29 mouse cellular contexts compared by ENCODE assay signal in the genomic region with DNA sequence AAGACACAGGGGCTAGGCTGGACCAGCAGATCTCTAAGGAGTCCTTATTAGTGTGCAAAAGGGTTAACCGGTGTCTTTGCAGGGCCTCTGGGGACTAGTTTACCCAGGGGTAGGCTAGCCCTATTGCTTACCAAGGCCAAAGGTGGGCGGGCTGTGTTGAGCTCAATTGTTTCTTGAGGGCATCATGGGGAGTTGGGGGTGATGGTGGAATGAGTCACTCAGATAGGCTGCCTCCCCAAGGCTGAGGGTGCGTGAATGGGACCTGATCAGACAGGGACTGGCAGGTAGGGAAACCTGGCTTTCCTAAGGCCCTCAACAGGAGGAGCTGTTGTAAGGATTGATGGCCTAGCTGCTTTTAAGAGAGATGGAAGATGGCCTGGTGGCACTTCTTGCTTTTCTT.
DNase-seq lines count a peak whose midpoint lies in the region; ATAC-seq and TF ChIP-seq lines count a peak whose summit lies in the region.
"Had no signal": no experiment of that assay in that cellular context is flagged by ENCODE, and none has a peak within 500 bp of the region (broad histone marks: within the 10 kb centered on the region; RNA-seq: fewer than 3 reads in every experiment).

No protein-coding gene starts in this region.

- TF ChIP-seq CTCF in gastrocnemius, adult 2 months (IDR thresholded peaks at IDR 0.05) = no peak

- 88% methylated on average over 3 of the region's 3 CpGs for WGBS in midbrain, embryonic 11.5 days
- WGBS in midbrain, embryonic 10.5 days = 91% methylated on average over 3 of the region's 3 CpGs

- no peaks in the 10 kb centered on the region for H3K27me3 ChIP-seq in midbrain, embryonic 11.5 days (ENCODE audit: control insufficient read depth, insufficient read depth, low read length)
- no peaks in the 10 kb centered on the region for H3K27me3 ChIP-seq in midbrain, embryonic 10.5 days (ENCODE audit: low read depth, poor library complexity, severe bottlenecking)
- H3K27me3 ChIP-seq: embryonic facial prominence, embryonic 15.5 days; forebrain, embryonic 13.5 days; hindbrain, embryonic 13.5 days; kidney, embryonic 15.5 days; limb, embryonic 12.5 days; midbrain, embryonic 15.5 days; neural tube, embryonic 15.5 days had no signal

- no peaks in the 10 kb centered on the region for H3K9me3 ChIP-seq in midbrain, embryonic 11.5 days (ENCODE audit: control insufficient read depth, low read length)
- H3K9me3 ChIP-seq in midbrain, embryonic 10.5 days (replicated peaks) = no peaks in the 10 kb centered on the region
- H3K9me3 ChIP-seq: embryonic facial prominence, embryonic 10.5 days; embryonic facial prominence, embryonic 15.5 days; forebrain, embryonic 13.5 days; G1E; hindbrain, embryonic 13.5 days; kidney, embryonic 15.5 days; limb, embryonic 12.5 days; midbrain, embryonic 15.5 days; neural tube, embryonic 15.5 days had no signal

- no peaks in the 10 kb centered on the region for H3K4me1 ChIP-seq in midbrain, embryonic 11.5 days (ENCODE audit: control insufficient read depth, insufficient read depth, low read length)
- H3K4me1 ChIP-seq in midbrain, embryonic 10.5 days = peaks cover 21% of the 10 kb centered on the region

- no peak overlapping the region for H3K4me3 ChIP-seq in gastrocnemius, adult 2 months
- no peak overlapping the region for H3K4me3 ChIP-seq in midbrain, embryonic 11.5 days (ENCODE audit: low read depth, low read length)
- H3K4me3 ChIP-seq in midbrain, embryonic 10.5 days = no peak overlapping the region
- H3K4me3 ChIP-seq: embryonic facial prominence, embryonic 10.5 days; embryonic facial prominence, embryonic 15.5 days; forebrain, embryonic 13.5 days; hindbrain, embryonic 13.5 days; kidney, embryonic 15.5 days; layer of hippocampus, adult 2 months; left cerebral cortex, adult 2 months; limb, embryonic 12.5 days; midbrain, embryonic 15.5 days; neural tube, embryonic 15.5 days had no signal

- H3K36me3 ChIP-seq in midbrain, embryonic 11.5 days (ENCODE audit: control insufficient read depth, insufficient read depth, low read length) = no peaks in the 10 kb centered on the region
- H3K36me3 ChIP-seq in midbrain, embryonic 10.5 days = no peaks in the 10 kb centered on the region
- H3K36me3 ChIP-seq: embryonic facial prominence, embryonic 10.5 days; embryonic facial prominence, embryonic 15.5 days; hindbrain, embryonic 13.5 days; kidney, embryonic 15.5 days; midbrain, embryonic 15.5 days; neural tube, embryonic 15.5 days had no signal

- peak; percentile 15 for DNase-seq in gastrocnemius, adult 2 months
- DNase-seq in gastrocnemius, postnatal 25 days = no peak
- DNase-seq in midbrain, embryonic 11.5 days (ENCODE audit: low spot score, missing footprints) = peak; percentile 77
- DNase-seq in midbrain, embryonic 10.5 days (ENCODE audit: low spot score) = no peak
- peak; percentile 35 for DNase-seq in R1 (ENCODE audit: low read depth, low spot score)
- DNase-seq in urinary bladder, postnatal 14 days (ENCODE audit: low spot score) = peak; percentile 4
- no peak for DNase-seq in thymus, postnatal 36 days
- DNase-seq: gastrocnemius, postnatal 14 days; heart, adult 18-20 months; heart, postnatal 4 days; kidney, adult 11 months; liver, postnatal 0 days; right cerebral cortex, adult 18-20 months; thymus, postnatal 14 days had no signal

- peak overlapping the region; percentile 76 for H3K27ac ChIP-seq in gastrocnemius, adult 2 months
- H3K27ac ChIP-seq in midbrain, embryonic 11.5 days (ENCODE audit: low read depth, low read length) = no peak overlapping the region
- H3K27ac ChIP-seq in midbrain, embryonic 10.5 days (replicated peaks) = no peak overlapping the region
- H3K27ac ChIP-seq: embryonic facial prominence, embryonic 10.5 days; embryonic facial prominence, embryonic 15.5 days; forebrain, embryonic 13.5 days; hindbrain, embryonic 13.5 days; kidney, embryonic 15.5 days; layer of hippocampus, adult 2 months; left cerebral cortex, adult 2 months; limb, embryonic 12.5 days; macrophage; midbrain, embryonic 15.5 days; neural tube, embryonic 15.5 days had no signal

- no peak overlapping the region for H3K9ac ChIP-seq in midbrain, embryonic 11.5 days (ENCODE audit: low read length)
- H3K9ac ChIP-seq: embryonic facial prominence, embryonic 15.5 days; forebrain, embryonic 13.5 days; hindbrain, embryonic 13.5 days; kidney, embryonic 15.5 days; limb, embryonic 12.5 days; liver, postnatal 0 days; midbrain, embryonic 15.5 days; neural tube, embryonic 15.5 days had no signal

- ATAC-seq in midbrain, embryonic 11.5 days (ENCODE audit: low FRiP score) = no peak
- ATAC-seq: forebrain, embryonic 13.5 days; lung, postnatal 0 days; midbrain, embryonic 15.5 days had no signal

- intact Hi-C loops in gastrocnemius, adult 2 months (cut with DNase I) = loop anchor here (5.0 kb wide), 1 partner anchor 65 kb away; the partner anchor contains the start of gene Artn

- no peak overlapping the region for H3K4me2 ChIP-seq in midbrain, embryonic 11.5 days
- H3K4me2 ChIP-seq: embryonic facial prominence, embryonic 15.5 days; forebrain, embryonic 13.5 days; heart, embryonic 11.5 days; hindbrain, embryonic 13.5 days; kidney, embryonic 15.5 days; limb, embryonic 12.5 days; liver, embryonic 11.5 days; midbrain, embryonic 15.5 days; neural tube, embryonic 15.5 days had no signal

Comparison
In these comparisons a context has a peak if more than half of its experiments do, and no peak if none do; other contexts are left out.
1. DNase-seq: peak in gastrocnemius, adult 2 months (single experiment), midbrain, embryonic 11.5 days (single experiment), R1 (single experiment) and urinary bladder, postnatal 14 days (single experiment); none in gastrocnemius, postnatal 25 days (single experiment), midbrain, embryonic 10.5 days (single experiment) and thymus, postnatal 36 days (0 of 2).